Mouse (Mus musculus) macrophage (primary cell): ENCODE data around the gene Zfp800. TPM values are rescaled to one million over a fixed set of nuclear protein-coding genes. Genes with fewer than 3 reads are reported as not detected.

ENCODE experiments used
- H3K27ac ChIP-seq: fragments of 350-480 bp; formaldehyde crosslinking; 2 replicates; pipeline ENCODE4 v1.9.0; 2021
- H3K36me3 ChIP-seq: fragments of 350-480 bp; formaldehyde crosslinking; 2 replicates; pipeline ENCODE4 v1.9.0; 2021; ENCODE audit errors: inconsistent target
- H3K4me3 ChIP-seq: fragments of 350-480 bp; formaldehyde crosslinking; 2 replicates; pipeline ENCODE4 v1.9.0; 2021; ENCODE audit errors: inconsistent target
- H3K79me2 ChIP-seq: fragments of 350-480 bp; formaldehyde crosslinking; 2 replicates; pipeline ENCODE4 v1.9.0; 2021; ENCODE audit errors: inconsistent target
- WGBS: methylation state at CpG from one replicate; pipeline ENCODE4 v1.1.7; 2026; ENCODE audit warnings: inconsistent platforms; ENCODE audit not compliant: missing documents; 5-methylcytosine and 5-hydroxymethylcytosine counted together
- polyA plus RNA-seq: library from polyadenylated mRNA; stranded (reverse); fragments of 250-400 nt; gene quantifications from 3 replicates; pipeline ENCODE4 v1.2.4, GENCODE M21; 2018; ENCODE audit warnings: inconsistent platforms

The Zfp800 gene
- polyA plus RNA-seq, 1 experiment from 2014 or later: 19.9 TPM

GRCm38 (mm10) chr6:28232618-28233361 lies 165.0 kb downstream of the Zfp800 start:
- Histone ChIP-seq H3K4me3 (no peak overlapping the region), H3K79me2 (no peaks in the 10 kb centered on the region), H3K36me3 (peaks cover 8% of the 10 kb centered on the region), H3K27ac (no peak overlapping the region)
- WGBS: 95% methylated on average over 7 of the region's 7 CpGs

GRCm38 (mm10) chr6:28228085-28228484 lies 169.7 kb downstream of the Zfp800 start:
- Histone ChIP-seq H3K27ac (no peak overlapping the region), H3K36me3 (peaks cover 12% of the 10 kb centered on the region; the same call in 1 of the 2 replicates)
- WGBS: 93% methylated on average over 3 of the region's 3 CpGs

GRCm38 (mm10) chr6:28221017-28221416 lies 176.8 kb downstream of the Zfp800 start:
- Histone ChIP-seq H3K36me3 (peaks cover 16% of the 10 kb centered on the region; the same call in 1 of the 2 replicates), H3K4me3 (no peak overlapping the region), H3K79me2 (no peaks in the 10 kb centered on the region), H3K27ac (no peak overlapping the region)
- 95% methylated on average over 4 of the region's 4 CpGs for WGBS

More at GRCm38 (mm10) chr6:28228085-28228484, 169.7 kb downstream of the Zfp800 start:
- H3K4me3 ChIP-seq: no peak overlapping the region
- H3K79me2 ChIP-seq: no peaks in the 10 kb centered on the region

- Histone ChIP-seq H3K27ac (no peak overlapping the region), H3K79me2 (no peaks in the 10 kb centered on the region), H3K36me3 (peaks cover 10% of the 10 kb centered on the region; the same call in 1 of the 2 replicates), H3K4me3 (no peak overlapping the region)
- WGBS: 90% methylated on average over 8 of the region's 8 CpGs
Measured at GRCm38 (mm10) chr6:28218386-28218785, 179.4 kb downstream of the Zfp800 start.

- no peaks in the 10 kb centered on the region for H3K79me2 ChIP-seq
- no peak overlapping the region; the same call in 1 of the 2 replicates for H3K4me3 ChIP-seq
- 3% methylated on average over 86 of the region's 87 CpGs for WGBS
- H3K27ac ChIP-seq: no peak overlapping the region
- no peaks in the 10 kb centered on the region for H3K36me3 ChIP-seq
Measured at GRCm38 (mm10) chr6:28215268-28215954, 182.4 kb downstream of the Zfp800 start.

- H3K27ac ChIP-seq: no peak overlapping the region
- no peaks in the 10 kb centered on the region for H3K36me3 ChIP-seq
- H3K79me2 ChIP-seq: no peaks in the 10 kb centered on the region
- H3K4me3 ChIP-seq: no peak overlapping the region
- WGBS: 74% methylated on average over 13 of the region's 13 CpGs
Measured at GRCm38 (mm10) chr6:28214658-28215267, 183.0 kb downstream of the Zfp800 start.

GRCm38 (mm10) chr6:28203454-28203853 lies 194.4 kb downstream of the Zfp800 start:
- Histone ChIP-seq H3K36me3 (no peaks in the 10 kb centered on the region), H3K27ac (no peak overlapping the region), H3K79me2 (no peaks in the 10 kb centered on the region), H3K4me3 (no peak overlapping the region)
- 64% methylated on average over 4 of the region's 4 CpGs for WGBS

GRCm38 (mm10) chr6:28202833-28203232 lies 195.0 kb downstream of the Zfp800 start:
- WGBS: 83% methylated on average over 6 of the region's 6 CpGs
- no peaks in the 10 kb centered on the region for H3K79me2 ChIP-seq
- H3K36me3 ChIP-seq: no peaks in the 10 kb centered on the region
- no peak overlapping the region for H3K4me3 ChIP-seq
- H3K27ac ChIP-seq: no peak overlapping the region

GRCm38 (mm10) chr6:28193901-28194300 lies 203.9 kb downstream of the Zfp800 start:
- no peaks in the 10 kb centered on the region for H3K79me2 ChIP-seq
- no peak overlapping the region for H3K4me3 ChIP-seq
- no peaks in the 10 kb centered on the region for H3K36me3 ChIP-seq
- WGBS: 46% methylated on average over 2 of the region's 2 CpGs
- H3K27ac ChIP-seq: no peak overlapping the region

- no peaks in the 10 kb centered on the region for H3K79me2 ChIP-seq
- 90% methylated on average over 2 of the region's 2 CpGs for WGBS
- H3K36me3 ChIP-seq: no peaks in the 10 kb centered on the region
- no peak overlapping the region for H3K4me3 ChIP-seq
- no peak overlapping the region for H3K27ac ChIP-seq
Measured at GRCm38 (mm10) chr6:28191935-28192334, 205.9 kb downstream of the Zfp800 start.

Other genes starting within 250 kb of the Zfp800 start
- 92.9 to 162 TPM (median 155 TPM) in 3 replicates for gene Arf5, start 25.6 kb upstream of the Zfp800 start, polyA plus RNA-seq
- gene Fscn3, start 29.8 kb upstream of the Zfp800 start, polyA plus RNA-seq: not detected in 3 replicates
- 10.6 to 11.9 TPM (median 10.9 TPM) in 3 replicates for gene Gcc1, start 30.4 kb upstream of the Zfp800 start, polyA plus RNA-seq
- gene Pax4, start 51.3 kb upstream of the Zfp800 start, polyA plus RNA-seq: not detected in 3 replicates
- gene Snd1, start 77.1 kb upstream of the Zfp800 start, polyA plus RNA-seq: 64.8 to 85.3 TPM (median 73.9 TPM) in 3 replicates